Mouse (Mus musculus) heart, embryonic 11.5 days (tissue): ENCODE data around the gene Myl4. TPM values are rescaled to one million over a fixed set of nuclear protein-coding genes. Genes with fewer than 3 reads are reported as not detected.
A peak's percentile ranks its signal among the peaks of the same experiment; 100 is the strongest.

Experiments
- ATAC-seq: fragments of 200-750 bp; cut with Nextera tagmentation; replicated peaks from 2 replicates; pipeline ENCODE4 v1.8.0; 2017; ENCODE audit warnings: moderate library complexity; ENCODE audit not compliant: insufficient number of reproducible peaks, low FRiP score, low TSS enrichment
- H3K27ac ChIP-seq: fragments of 300-500 bp; sonication (generic); 2 replicates; pipeline ENCODE4 v1.5.1; 2014; ENCODE audit warnings: mild to moderate bottlenecking, low read depth, low read length
- H3K27me3 ChIP-seq: fragments of 300-500 bp; sonication (generic); 2 replicates; pipeline ENCODE4 v1.6.1; 2014; ENCODE audit warnings: mild to moderate bottlenecking, low read length, mixed read lengths; ENCODE audit not compliant: control insufficient read depth, insufficient read depth
- H3K36me3 ChIP-seq: fragments of 300-500 bp; sonication (generic); 2 replicates; pipeline ENCODE4 v1.6.1; 2014; ENCODE audit warnings: mild to moderate bottlenecking, low read length, moderate library complexity, mixed read lengths; ENCODE audit not compliant: control insufficient read depth, insufficient read depth
- H3K4me1 ChIP-seq: fragments of 300-500 bp; sonication (generic); 2 replicates; pipeline ENCODE4 v1.6.1; 2014; ENCODE audit warnings: low read length; ENCODE audit not compliant: control insufficient read depth, insufficient read depth
- H3K4me2 ChIP-seq: fragments of 300-500 bp; sonication (generic); 2 replicates; pipeline ENCODE4 v1.6.1; 2014; ENCODE audit warnings: mild to moderate bottlenecking, moderate library complexity
- H3K4me3 ChIP-seq: fragments of 300-500 bp; sonication (generic); 2 replicates; pipeline ENCODE4 v1.5.1; 2014; ENCODE audit warnings: low read depth, low read length
- H3K9ac ChIP-seq: fragments of 300-500 bp; sonication (generic); 2 replicates; pipeline ENCODE4 v1.6.1; 2014; ENCODE audit warnings: mild to moderate bottlenecking, low read depth, low read length, moderate library complexity
- H3K9me3 ChIP-seq: fragments of 300-500 bp; sonication (generic); replicated peaks from 2 replicates; pipeline ENCODE4 v1.6.1; 2016; ENCODE audit warnings: low read length; ENCODE audit not compliant: control insufficient read depth
- WGBS: fragments of 180-500 bp; shearing (Covaris S2); extraction: QIAGEN DNeasy Blood & Tissue Kit; methylation state at CpG from one replicate; pipeline ENCODE4 v1.1.7; 2014; ENCODE audit not compliant: insufficient replicate concordance; 5-methylcytosine and 5-hydroxymethylcytosine counted together
- polyA plus RNA-seq: library from polyadenylated mRNA; unstranded; fragments of >200 nt; fragmentation: Nextera tagmentation; extraction: Ambion mirVana; gene quantifications from 2 replicates; pipeline ENCODE4 v1.2.1, GENCODE M21; 2014

Myl4 gene
- polyA plus RNA-seq, 1 experiment from 2014 or later, result 3,018 TPM

DNA sequence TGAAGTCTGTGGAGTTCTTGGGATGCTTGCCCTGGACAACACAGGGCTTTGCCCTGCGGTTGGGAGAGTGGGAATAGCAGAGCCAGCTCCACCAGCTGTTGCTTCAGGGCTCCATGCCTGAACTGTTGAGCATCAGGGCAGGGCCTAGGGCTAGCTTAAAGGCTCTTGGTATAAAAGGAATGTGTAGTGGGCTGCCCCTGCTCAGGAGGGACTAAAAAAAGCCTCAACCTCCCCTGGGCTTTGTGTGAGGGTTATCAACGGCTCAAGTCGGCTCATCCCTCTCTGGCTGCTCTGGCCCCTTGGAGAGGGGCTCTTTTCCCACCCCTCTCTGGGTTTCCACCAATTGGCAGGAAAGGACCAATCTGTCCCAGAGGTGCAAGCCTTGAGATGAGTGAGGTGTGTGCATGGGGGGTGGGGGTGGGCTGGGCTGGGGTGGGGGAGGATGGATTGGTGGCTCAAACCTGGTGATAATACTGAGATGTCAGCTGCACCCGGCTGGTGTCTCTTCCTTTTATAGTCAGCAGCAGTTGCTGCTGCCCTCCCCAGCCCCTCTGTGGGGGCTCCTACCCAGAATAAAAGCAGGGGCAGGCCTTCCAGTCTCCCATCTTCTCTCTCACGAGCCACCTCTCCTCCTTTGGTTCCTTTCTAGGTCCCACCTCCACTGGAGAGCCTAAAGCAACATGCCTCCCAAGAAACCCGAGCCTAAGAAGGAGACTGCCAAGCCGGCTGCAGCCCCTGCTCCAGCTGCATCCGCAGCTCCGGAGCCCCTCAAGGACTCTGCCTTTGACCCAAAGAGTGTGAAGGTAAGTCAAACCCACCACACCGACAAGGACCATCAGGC, 26.5 kb downstream of the Myl4 start:
- peak overlapping the region; percentile 39 for H3K4me2 ChIP-seq
- no peaks in the 10 kb centered on the region for H3K27me3 ChIP-seq
- 20% methylated on average over 10 of the region's 10 CpGs for WGBS
- H3K4me1 ChIP-seq, result peaks cover 21% of the 10 kb centered on the region
- no peaks in the 10 kb centered on the region; the same call in 1 of the 2 replicates for H3K9me3 ChIP-seq
- peak overlapping the region; percentile 99 for H3K27ac ChIP-seq
- H3K36me3 ChIP-seq, result 0 out of 2 replicates have a peak, but pooled peaks cover 2% of the 10 kb centered on the region
- peak overlapping the region; percentile 94 for H3K9ac ChIP-seq
- ATAC-seq, result peak; percentile 72
- H3K4me3 ChIP-seq, result peak overlapping the region; percentile 58

DNA sequence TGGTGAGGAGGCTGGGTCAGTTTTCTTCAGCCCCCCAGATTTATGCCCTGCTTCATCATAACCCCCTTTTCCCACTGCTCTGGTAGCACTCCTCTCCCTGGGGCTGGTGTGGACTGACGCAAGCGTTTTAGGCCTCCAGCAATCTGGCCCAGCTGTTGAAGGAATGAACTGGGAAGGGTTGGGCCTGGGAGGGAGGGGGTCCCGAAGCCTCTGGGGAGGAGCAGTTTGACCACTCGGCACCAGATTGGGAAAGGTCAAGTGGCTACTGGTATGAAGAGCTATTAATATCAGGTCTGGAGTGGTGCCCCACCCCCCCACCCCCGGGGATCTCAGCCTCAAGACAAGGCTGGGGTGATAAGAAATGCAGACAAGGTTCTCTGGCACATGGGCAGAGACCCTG, 27.6 kb downstream of the Myl4 start:
- peak overlapping the region; percentile 94 for H3K9ac ChIP-seq
- ATAC-seq, result 0 out of 2 replicates have a peak, but pooled peaks have one; percentile 31
- 14% methylated on average over 5 of the region's 5 CpGs for WGBS
- no peaks in the 10 kb centered on the region; the same call in 1 of the 2 replicates for H3K9me3 ChIP-seq
- H3K36me3 ChIP-seq, result peaks cover 3% of the 10 kb centered on the region; the same call in 1 of the 2 replicates
- peaks cover 29% of the 10 kb centered on the region for H3K4me1 ChIP-seq
- peak overlapping the region; percentile 99 for H3K27ac ChIP-seq
- no peaks in the 10 kb centered on the region for H3K27me3 ChIP-seq
- peak overlapping the region; percentile 58 for H3K4me3 ChIP-seq
- peak overlapping the region; percentile 76 for H3K4me2 ChIP-seq

DNA sequence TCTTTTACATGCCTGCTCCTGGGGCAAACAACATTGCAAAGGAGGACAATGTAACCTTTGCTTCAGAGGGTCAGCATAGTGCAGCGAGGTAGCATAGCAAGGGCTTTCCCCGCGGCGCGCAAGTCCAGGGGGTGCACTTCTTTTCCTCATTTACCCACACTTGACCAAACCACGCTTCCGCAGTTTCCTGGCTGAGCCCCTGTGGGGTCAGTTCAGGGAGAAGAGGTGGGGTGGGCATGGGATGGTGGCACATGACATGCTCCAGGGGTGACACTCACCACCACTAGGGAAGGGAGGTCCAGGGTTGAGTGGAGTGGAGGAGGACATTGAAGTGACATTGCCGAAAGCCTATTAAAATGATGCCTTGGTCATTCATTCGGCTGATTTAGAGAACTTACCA, 28.6 kb downstream of the Myl4 start:
- Histone ChIP-seq H3K27me3 (no peaks in the 10 kb centered on the region), H3K27ac (peak overlapping the region; percentile 99), H3K4me2 (peak overlapping the region; percentile 76), H3K9ac (peak overlapping the region; percentile 94), H3K9me3 (no peaks in the 10 kb centered on the region), H3K4me1 (peaks cover 29% of the 10 kb centered on the region), H3K36me3 (peaks cover 6% of the 10 kb centered on the region; the same call in 1 of the 2 replicates), H3K4me3 (peak overlapping the region; percentile 58)
- ATAC-seq, result no peak
- 58% methylated on average over 9 of the region's 9 CpGs for WGBS

GRCm38 (mm10) chr11:104579575-104579974, 29.1 kb downstream of the Myl4 start:
- Histone ChIP-seq H3K9me3 (no peaks in the 10 kb centered on the region), H3K4me2 (peak overlapping the region; percentile 76), H3K36me3 (peaks cover 9% of the 10 kb centered on the region; the same call in 1 of the 2 replicates), H3K4me3 (peak overlapping the region; percentile 58), H3K27ac (peak overlapping the region; percentile 99), H3K4me1 (peaks cover 29% of the 10 kb centered on the region), H3K9ac (peak overlapping the region; percentile 94), H3K27me3 (no peaks in the 10 kb centered on the region)
- no peak for ATAC-seq
- WGBS, result 61% methylated on average over 8 of the region's 8 CpGs

GRCm38 (mm10) chr11:104580091-104580490, 29.6 kb downstream of the Myl4 start:
- Histone ChIP-seq H3K9ac (peak overlapping the region; percentile 94), H3K36me3 (peaks cover 10% of the 10 kb centered on the region; the same call in 1 of the 2 replicates), H3K4me1 (peaks cover 29% of the 10 kb centered on the region), H3K4me3 (peak overlapping the region; percentile 58), H3K4me2 (peak overlapping the region; percentile 76), H3K27me3 (no peaks in the 10 kb centered on the region), H3K27ac (no peak overlapping the region), H3K9me3 (no peaks in the 10 kb centered on the region)
- 42% methylated on average over 6 of the region's 6 CpGs for WGBS
- no peak for ATAC-seq

DNA sequence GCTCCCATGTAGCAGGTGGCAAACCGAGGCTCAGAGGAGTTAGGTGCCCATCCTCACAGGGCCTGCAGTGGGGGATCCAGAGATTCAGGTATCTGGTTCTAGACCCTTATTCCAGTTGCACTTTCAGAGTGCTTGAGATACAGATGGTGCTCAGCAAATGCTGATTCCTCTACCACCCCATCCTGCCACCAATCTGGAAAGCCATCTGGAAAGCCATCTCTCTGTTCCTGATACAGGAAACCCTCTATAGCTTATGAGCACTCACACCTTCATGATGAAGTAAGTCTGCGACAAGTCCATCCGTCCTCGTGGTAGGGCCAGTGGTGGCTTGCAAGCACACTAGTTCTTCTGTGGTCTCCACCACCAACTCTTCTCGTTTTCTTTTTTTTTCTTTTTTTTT, 30.1 kb downstream of the Myl4 start:
- H3K36me3 ChIP-seq, result peaks cover 15% of the 10 kb centered on the region; the same call in 1 of the 2 replicates
- peaks cover 29% of the 10 kb centered on the region for H3K4me1 ChIP-seq
- H3K27ac ChIP-seq, result no peak overlapping the region
- peak overlapping the region; percentile 58; the same call in 1 of the 2 replicates for H3K4me3 ChIP-seq
- 81% methylated on average over 5 of the region's 5 CpGs for WGBS
- ATAC-seq, result no peak
- peak overlapping the region; percentile 94; the same call in 1 of the 2 replicates for H3K9ac ChIP-seq
- no peaks in the 10 kb centered on the region for H3K9me3 ChIP-seq
- H3K4me2 ChIP-seq, result peak overlapping the region; percentile 76
- no peaks in the 10 kb centered on the region for H3K27me3 ChIP-seq

DNA sequence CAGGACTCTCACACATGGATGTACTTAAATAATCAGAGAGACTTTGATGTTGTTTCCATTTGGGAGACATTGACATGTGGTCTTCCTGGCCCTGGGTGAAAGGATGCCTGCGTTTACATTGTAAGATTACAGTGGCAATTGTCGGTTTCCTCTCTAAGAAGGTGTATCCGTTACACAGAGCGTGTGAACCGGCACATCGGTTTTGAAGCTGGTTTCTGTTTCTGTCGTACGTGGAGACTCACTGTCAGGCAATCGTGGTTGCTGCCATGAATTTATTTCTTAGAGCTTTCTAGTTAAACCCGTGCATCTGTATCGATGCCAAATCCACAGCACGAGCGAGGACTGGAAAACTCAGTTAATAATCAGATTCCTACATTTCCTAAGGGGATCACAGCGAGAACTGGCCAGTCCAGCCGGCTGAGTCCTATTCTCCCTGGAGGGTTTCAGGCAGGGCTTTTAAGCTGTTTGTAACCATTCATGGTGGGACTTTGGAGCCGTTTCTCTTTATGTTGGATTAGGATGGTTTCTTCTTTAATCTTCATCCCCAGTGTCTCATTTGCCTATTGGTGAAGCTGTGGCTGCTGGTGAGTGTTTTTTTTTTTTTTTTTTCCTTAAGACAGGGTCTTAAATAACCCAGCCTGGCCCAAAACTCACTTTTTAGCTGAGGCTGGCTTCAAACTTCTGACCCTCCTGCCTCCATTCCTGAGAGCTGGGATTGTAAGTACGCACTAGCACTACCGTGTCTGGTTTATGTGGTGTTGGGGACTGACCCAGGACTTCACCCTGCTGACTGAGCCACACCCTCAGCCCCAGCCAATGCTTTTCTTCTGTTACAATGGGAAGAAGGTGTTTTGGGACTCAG, 31.2 kb downstream of the Myl4 start:
- ATAC-seq, result no peak
- H3K27ac ChIP-seq, result peak overlapping the region; percentile 41; the same call in 1 of the 2 replicates
- H3K4me3 ChIP-seq, result 0 out of 2 replicates have a peak overlapping the region, but pooled peaks have one; percentile 4
- no peaks in the 10 kb centered on the region for H3K9me3 ChIP-seq
- WGBS, result 58% methylated on average over 18 of the region's 18 CpGs
- H3K27me3 ChIP-seq, result no peaks in the 10 kb centered on the region
- peak overlapping the region; percentile 43; the same call in 1 of the 2 replicates for H3K4me2 ChIP-seq
- H3K36me3 ChIP-seq, result peaks cover 20% of the 10 kb centered on the region
- H3K4me1 ChIP-seq, result peaks cover 29% of the 10 kb centered on the region
- 0 out of 2 replicates have a peak overlapping the region, but pooled peaks have one; percentile 2 for H3K9ac ChIP-seq

GRCm38 (mm10) chr11:104582308-104582606, 31.8 kb downstream of the Myl4 start:
- Histone ChIP-seq H3K4me1 (peaks cover 26% of the 10 kb centered on the region), H3K9me3 (no peaks in the 10 kb centered on the region), H3K36me3 (peaks cover 20% of the 10 kb centered on the region), H3K4me2 (peak overlapping the region; percentile 43; the same call in 1 of the 2 replicates), H3K9ac (0 out of 2 replicates have a peak overlapping the region, but pooled peaks have one; percentile 2), H3K27me3 (no peaks in the 10 kb centered on the region), H3K4me3 (no peak overlapping the region), H3K27ac (0 out of 2 replicates have a peak overlapping the region, but pooled peaks have one; percentile 41)
- 71% methylated on average over 2 of the region's 2 CpGs for WGBS
- ATAC-seq, result no peak
